Mouse (Mus musculus) kidney, embryonic 14.5 days (tissue): ENCODE measurements around the gene Ptprd. TPM values are rescaled to one million over a fixed set of nuclear protein-coding genes. Genes with fewer than 3 reads are reported as not detected.

Source experiments
- ATAC-seq: fragments of 200-750 bp; cut with Nextera tagmentation; 2 replicates; pipeline ENCODE4 v1.8.0; 2017; ENCODE audit warnings: moderate number of reproducible peaks, mild to moderate bottlenecking, moderate TSS enrichment, moderate library complexity; ENCODE audit not compliant: low FRiP score, low TSS enrichment
- H3K27ac ChIP-seq: fragments of 300-500 bp; sonication (generic); 2 replicates; pipeline ENCODE4 v1.5.1; 2014; ENCODE audit warnings: low read depth, mild to moderate bottlenecking, low read length, moderate library complexity, mixed read lengths
- H3K27me3 ChIP-seq: fragments of 300-500 bp; sonication (generic); 2 replicates; pipeline ENCODE4 v1.6.1; 2014; ENCODE audit warnings: mild to moderate bottlenecking, low read length; ENCODE audit not compliant: control insufficient read depth, insufficient read depth
- H3K36me3 ChIP-seq: fragments of 300-500 bp; sonication (generic); 2 replicates; pipeline ENCODE4 v1.6.1; 2014; ENCODE audit warnings: low read length, mixed read lengths; ENCODE audit not compliant: control insufficient read depth, insufficient read depth
- H3K4me1 ChIP-seq: fragments of 300-500 bp; sonication (generic); 2 replicates; pipeline ENCODE4 v1.6.1; 2014; ENCODE audit warnings: low read length, mixed read lengths; ENCODE audit not compliant: control insufficient read depth, insufficient read depth
- H3K4me2 ChIP-seq: fragments of 300-500 bp; sonication (generic); replicated peaks from 2 replicates; pipeline ENCODE4 v1.6.1; 2014; ENCODE audit warnings: low read depth, mild to moderate bottlenecking, low read length
- H3K4me3 ChIP-seq: fragments of 300-500 bp; sonication (generic); 2 replicates; pipeline ENCODE4 v1.5.1; 2014; ENCODE audit warnings: mild to moderate bottlenecking, low read length
- H3K9ac ChIP-seq: fragments of 300-500 bp; sonication (generic); 2 replicates; pipeline ENCODE4 v1.6.1; 2014; ENCODE audit warnings: low read depth, mild to moderate bottlenecking, low read length, moderate library complexity
- H3K9me3 ChIP-seq: fragments of 300-500 bp; sonication (generic); 2 replicates; pipeline ENCODE4 v1.6.1; 2016; ENCODE audit warnings: low read length; ENCODE audit not compliant: control insufficient read depth
- WGBS: fragments of 180-500 bp; shearing (Covaris S2); extraction: QIAGEN DNeasy Blood & Tissue Kit; methylation state at CpG from one replicate; pipeline ENCODE4 v1.1.7; 2014; 5-methylcytosine and 5-hydroxymethylcytosine counted together
- polyA plus RNA-seq: library from polyadenylated mRNA; unstranded; fragments of >200 nt; fragmentation: Nextera tagmentation; extraction: Ambion mirVana; gene quantifications from 2 replicates; pipeline ENCODE4 v1.2.1, GENCODE M21; 2014

The Ptprd gene
- polyA plus RNA-seq, 1 experiment from 2014 or later = 34.8 TPM

DNA sequence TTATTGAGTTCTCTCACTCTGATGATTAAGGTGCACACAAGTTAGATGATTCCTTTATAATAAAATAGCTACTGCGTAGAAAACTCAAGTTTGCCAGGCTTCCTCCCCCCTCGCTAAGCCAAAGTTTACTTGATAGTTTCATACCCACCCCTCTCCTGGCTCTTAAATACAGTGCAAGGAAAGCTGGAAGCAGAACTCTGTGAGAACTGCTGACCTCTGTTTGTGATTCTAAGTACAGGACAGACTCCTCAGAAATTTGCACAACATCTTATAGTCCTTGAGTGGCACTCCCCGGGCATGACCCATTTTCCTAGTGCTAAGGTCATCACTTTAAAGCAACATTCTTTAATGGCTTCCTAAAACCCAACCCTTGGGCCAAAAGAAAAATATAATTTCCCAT, 2196.7 kb downstream of the Ptprd start:
- Histone ChIP-seq H3K9me3 (no peaks in the 10 kb centered on the region), H3K4me3 (no peak overlapping the region), H3K9ac (no peak overlapping the region), H3K4me1 (no peaks in the 10 kb centered on the region), H3K36me3 (no peaks in the 10 kb centered on the region), H3K27ac (no peak overlapping the region), H3K4me2 (no peak overlapping the region), H3K27me3 (no peaks in the 10 kb centered on the region)
- WGBS = 68% methylated on average over 3 of the region's 3 CpGs
- ATAC-seq = no peak

DNA sequence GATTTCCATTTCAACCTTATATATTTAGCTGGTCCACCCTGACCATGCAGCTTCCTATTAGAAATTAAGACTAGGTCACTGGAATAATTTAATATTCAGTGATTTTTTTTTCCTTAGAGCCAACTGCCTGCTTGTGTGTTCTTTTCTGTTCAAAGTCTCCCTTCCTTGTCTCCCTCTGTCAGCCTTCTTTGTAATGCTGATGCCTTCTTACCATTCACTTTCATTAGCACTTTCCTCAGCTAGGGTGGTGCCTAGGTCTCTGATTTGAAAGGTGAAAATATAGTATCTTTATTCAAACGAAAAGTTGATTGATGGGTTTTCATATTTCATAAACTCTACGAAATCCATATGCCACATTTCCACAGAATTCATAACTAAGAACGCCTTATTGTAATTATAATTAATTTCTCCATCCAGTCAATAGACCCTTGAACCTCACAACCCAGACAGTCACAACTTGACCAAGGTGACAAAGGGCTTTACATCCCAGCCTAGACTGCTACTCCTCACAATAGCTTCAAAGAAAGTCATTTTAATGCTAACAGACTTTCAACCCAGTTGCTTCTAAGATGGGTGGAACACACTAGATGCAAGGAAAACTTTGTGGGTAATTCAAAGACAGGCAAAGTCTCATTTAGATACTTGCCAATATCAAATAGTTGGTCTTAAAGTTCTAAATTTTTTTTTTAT, 2197.5 kb downstream of the Ptprd start:
- WGBS = 55% methylated on average over 3 of the region's 3 CpGs

DNA sequence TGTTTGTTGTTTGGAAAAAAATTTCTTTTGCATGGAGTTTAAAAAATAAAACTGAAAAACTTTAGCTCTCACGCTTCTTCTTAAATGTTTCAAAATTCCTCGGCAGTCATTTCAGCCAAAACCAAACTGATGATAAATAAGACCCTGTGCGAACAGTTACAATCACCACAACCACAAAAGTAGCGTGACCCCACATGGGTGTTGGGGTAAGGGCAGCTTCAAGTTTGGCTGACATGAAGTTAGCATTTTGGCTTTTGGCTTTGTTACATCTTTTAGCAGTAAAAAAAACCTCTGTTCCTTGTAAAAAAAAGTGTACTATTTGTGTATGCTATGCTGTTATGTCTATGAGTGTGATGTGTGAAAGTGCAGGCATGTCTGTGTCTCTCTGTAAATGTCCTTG, 2203.2 kb downstream of the Ptprd start:
- H3K4me2 ChIP-seq = no peak overlapping the region
- no peaks in the 10 kb centered on the region for H3K36me3 ChIP-seq
- no peaks in the 10 kb centered on the region for H3K9me3 ChIP-seq
- H3K4me1 ChIP-seq = no peaks in the 10 kb centered on the region
- no peak overlapping the region for H3K9ac ChIP-seq
- no peaks in the 10 kb centered on the region for H3K27me3 ChIP-seq
- H3K4me3 ChIP-seq = no peak overlapping the region
- 90% methylated on average over 4 of the region's 4 CpGs for WGBS
- H3K27ac ChIP-seq = no peak overlapping the region
- no peak for ATAC-seq

More for the DNA sequence above, 2197.5 kb downstream of the Ptprd start:
- no peak for ATAC-seq
- Histone ChIP-seq H3K4me3 (no peak overlapping the region), H3K36me3 (no peaks in the 10 kb centered on the region), H3K9me3 (no peaks in the 10 kb centered on the region), H3K27ac (no peak overlapping the region), H3K9ac (no peak overlapping the region), H3K4me2 (no peak overlapping the region), H3K4me1 (no peaks in the 10 kb centered on the region), H3K27me3 (no peaks in the 10 kb centered on the region)

DNA sequence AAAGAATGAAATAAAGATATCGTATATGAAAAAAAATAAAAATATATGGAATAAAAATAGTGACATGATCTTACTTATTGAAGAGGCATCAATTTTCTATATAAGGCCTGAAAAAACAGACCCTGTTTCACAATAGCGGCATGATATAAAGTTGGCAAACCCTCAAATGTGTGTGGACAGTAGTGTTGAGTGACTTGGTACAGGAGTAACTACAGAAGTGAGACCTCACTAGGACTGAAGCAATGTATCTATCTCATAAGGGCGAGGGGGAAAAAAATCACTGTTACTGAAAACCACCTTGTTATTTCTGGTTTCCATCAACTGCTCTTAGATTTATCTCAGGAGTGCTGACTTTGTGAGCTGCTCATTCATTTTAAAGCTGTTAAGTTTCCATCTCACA, 2204.5 kb downstream of the Ptprd start:
- Histone ChIP-seq H3K27ac (no peak overlapping the region), H3K27me3 (no peaks in the 10 kb centered on the region), H3K9ac (no peak overlapping the region), H3K4me1 (no peaks in the 10 kb centered on the region), H3K36me3 (no peaks in the 10 kb centered on the region), H3K4me2 (no peak overlapping the region), H3K9me3 (no peaks in the 10 kb centered on the region), H3K4me3 (no peak overlapping the region)
- ATAC-seq = no peak
- 86% methylated on average over 3 of the region's 3 CpGs for WGBS

DNA sequence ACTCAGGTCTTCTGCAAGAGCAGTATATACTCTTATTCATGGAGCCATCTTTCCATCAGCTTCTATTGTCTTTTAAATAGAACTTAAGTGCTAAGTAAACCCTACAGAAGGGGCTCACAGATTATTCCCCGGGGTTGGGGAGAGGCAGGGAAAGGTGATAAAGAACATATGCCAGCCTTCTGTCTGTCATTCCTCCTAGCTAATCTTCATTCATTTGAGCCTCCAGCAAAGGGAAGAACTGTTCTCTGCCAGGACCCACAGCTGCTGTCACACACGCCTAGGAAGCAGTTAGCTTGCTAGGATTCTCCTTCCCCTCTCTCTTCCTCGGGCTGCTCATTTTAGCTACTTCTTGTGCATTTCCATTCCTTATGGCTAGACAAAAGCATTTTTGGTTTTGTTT, 2205.0 kb downstream of the Ptprd start:
- H3K36me3 ChIP-seq = no peaks in the 10 kb centered on the region
- H3K9ac ChIP-seq = no peak overlapping the region
- WGBS = 52% methylated on average over 3 of the region's 3 CpGs
- no peaks in the 10 kb centered on the region for H3K9me3 ChIP-seq
- H3K4me3 ChIP-seq = no peak overlapping the region
- no peak overlapping the region for H3K27ac ChIP-seq
- H3K27me3 ChIP-seq = no peaks in the 10 kb centered on the region
- H3K4me2 ChIP-seq = no peak overlapping the region
- ATAC-seq = no peak
- H3K4me1 ChIP-seq = no peaks in the 10 kb centered on the region

DNA sequence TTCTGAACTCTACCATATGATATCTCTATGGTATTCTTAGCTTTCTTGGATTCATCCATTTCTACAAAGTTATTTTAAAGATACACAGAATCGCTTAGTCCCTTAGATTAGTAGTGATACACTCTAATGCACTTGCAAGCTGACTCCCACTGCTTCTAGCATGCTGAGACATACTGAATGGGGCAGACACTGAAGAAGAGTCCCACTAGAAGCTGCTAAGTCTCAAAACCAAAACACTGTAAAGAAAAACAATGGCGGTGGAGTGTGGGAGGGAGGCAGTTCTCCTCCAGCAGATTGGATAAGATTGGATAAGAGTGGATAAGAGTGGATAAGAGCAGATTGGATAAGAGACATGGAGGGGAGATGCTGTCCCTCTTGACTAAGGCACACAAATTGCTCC, 2207.6 kb downstream of the Ptprd start:
- no peaks in the 10 kb centered on the region for H3K9me3 ChIP-seq
- no peak overlapping the region for H3K4me2 ChIP-seq
- no peak overlapping the region for H3K4me3 ChIP-seq
- H3K27me3 ChIP-seq = no peaks in the 10 kb centered on the region
- ATAC-seq = no peak
- H3K4me1 ChIP-seq = no peaks in the 10 kb centered on the region
- H3K27ac ChIP-seq = no peak overlapping the region
- H3K36me3 ChIP-seq = no peaks in the 10 kb centered on the region
- WGBS = 78% methylated on average over 2 of the region's 2 CpGs
- H3K9ac ChIP-seq = no peak overlapping the region

DNA sequence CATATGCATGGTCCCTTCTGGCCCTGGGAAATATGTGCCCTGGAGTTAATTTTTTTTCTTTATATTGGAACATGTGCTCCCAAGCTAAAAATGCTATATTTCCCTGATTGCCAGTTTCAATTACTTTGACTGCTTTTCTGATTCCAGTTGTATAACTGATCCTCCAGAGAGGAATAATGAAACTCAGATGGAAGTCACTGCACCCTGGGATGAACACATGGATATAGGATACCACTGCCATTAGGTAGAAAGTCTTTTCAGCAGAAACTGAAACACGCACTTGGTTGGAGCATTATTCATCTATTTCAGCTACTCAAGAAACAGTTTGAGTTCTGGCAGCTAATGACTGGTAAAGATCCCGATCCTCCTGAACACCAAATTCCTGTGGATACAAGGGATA, 2211.5 kb downstream of the Ptprd start:
- no peak overlapping the region for H3K9ac ChIP-seq
- 95% methylated on average over 2 of the region's 2 CpGs for WGBS
- ATAC-seq = no peak
- H3K27ac ChIP-seq = no peak overlapping the region
- H3K4me1 ChIP-seq = no peaks in the 10 kb centered on the region
- no peak overlapping the region for H3K4me3 ChIP-seq
- no peaks in the 10 kb centered on the region for H3K27me3 ChIP-seq
- no peaks in the 10 kb centered on the region for H3K36me3 ChIP-seq
- H3K9me3 ChIP-seq = no peaks in the 10 kb centered on the region
- H3K4me2 ChIP-seq = no peak overlapping the region

DNA sequence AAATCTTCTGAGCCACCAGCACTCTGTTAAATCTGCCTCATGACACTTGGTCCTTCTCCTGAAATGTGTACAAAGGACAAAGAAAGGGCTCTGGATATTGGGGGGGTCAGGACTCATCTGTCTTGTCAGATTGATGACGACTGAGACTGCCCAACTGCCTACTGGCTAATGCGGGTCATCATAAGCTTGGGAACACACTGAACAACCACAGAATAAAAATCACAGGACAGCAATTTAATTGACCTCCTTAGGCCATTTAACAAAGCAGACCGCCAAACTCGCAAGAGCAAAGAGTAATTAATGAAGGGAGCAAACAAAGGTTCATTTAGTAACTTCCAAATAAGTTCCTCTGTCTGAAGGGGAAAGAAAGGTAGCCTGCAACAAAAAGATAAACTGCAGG, 2215.9 kb downstream of the Ptprd start:
- WGBS = 58% methylated on average over 4 of the region's 4 CpGs
- no peaks in the 10 kb centered on the region for H3K9me3 ChIP-seq

DNA sequence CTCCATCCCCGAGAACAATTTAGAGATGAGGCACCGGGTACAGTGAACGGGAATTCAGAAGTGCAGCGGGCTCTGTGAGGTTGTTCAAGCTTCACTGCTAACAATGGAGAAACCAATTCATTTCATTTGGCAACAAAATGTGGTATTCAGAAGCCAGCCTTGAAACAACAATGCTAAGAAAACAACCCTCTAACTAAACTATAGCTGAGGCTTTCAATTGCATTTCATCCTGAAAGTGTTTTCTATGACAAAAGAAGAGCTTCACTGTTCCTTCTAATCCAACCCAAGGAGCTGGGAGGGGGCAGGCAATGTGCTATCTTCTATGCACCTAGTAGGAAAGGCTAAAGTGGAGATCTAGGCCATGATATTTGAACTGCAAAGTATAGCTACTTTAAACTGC, 2217.2 kb downstream of the Ptprd start:
- H3K4me1 ChIP-seq = no peaks in the 10 kb centered on the region
- 90% methylated on average over 4 of the region's 4 CpGs for WGBS
- no peaks in the 10 kb centered on the region for H3K27me3 ChIP-seq
- H3K9ac ChIP-seq = no peak overlapping the region
- no peak overlapping the region for H3K27ac ChIP-seq
- no peak overlapping the region for H3K4me2 ChIP-seq
- H3K36me3 ChIP-seq = no peaks in the 10 kb centered on the region
- no peaks in the 10 kb centered on the region for H3K9me3 ChIP-seq
- ATAC-seq = no peak
- H3K4me3 ChIP-seq = no peak overlapping the region

More for the DNA sequence above, 2215.9 kb downstream of the Ptprd start:
- Histone ChIP-seq H3K4me3 (no peak overlapping the region), H3K9ac (no peak overlapping the region), H3K4me2 (no peak overlapping the region), H3K27me3 (no peaks in the 10 kb centered on the region), H3K4me1 (no peaks in the 10 kb centered on the region), H3K36me3 (no peaks in the 10 kb centered on the region), H3K27ac (no peak overlapping the region)
- no peak for ATAC-seq
